Mouse (Mus musculus) ES-E14 (cell line): ENCODE data around the gene Afmid. TPM values are rescaled to one million over a fixed set of nuclear protein-coding genes. Genes with fewer than 3 reads are reported as not detected.

Source experiments
- DNase-seq: peaks from one replicate; pipeline ENCODE4 v3.0.0-alpha.2; 2013; ENCODE audit warnings: low read depth, low spot score
- H3K27ac ChIP-seq: 2 replicates; pipeline ENCODE4 v1.5.1; 2012; ENCODE audit warnings: low read depth, mild to moderate bottlenecking, low read length, moderate library complexity, mixed read lengths; ENCODE audit not compliant: poor library complexity, insufficient read depth, severe bottlenecking
- H3K36me3 ChIP-seq: 2 replicates; pipeline ENCODE4 v1.6.1; 2012; ENCODE audit warnings: mild to moderate bottlenecking, low read length, moderate library complexity, mixed read lengths; ENCODE audit not compliant: control insufficient read depth, poor library complexity, insufficient read depth, severe bottlenecking
- H3K4me1 ChIP-seq, 2 experiments: fragments of 150-350 bp in 1 of 2; sonication (generic) in 1 of 2; 2 replicates each; pipeline ENCODE4 v1.6.1; 2012; ENCODE audit warnings: low read length in 2 of 2, mild to moderate bottlenecking in 1 of 2, mixed read lengths in 1 of 2; ENCODE audit not compliant: control insufficient read depth in 2 of 2, insufficient read depth in 2 of 2, poor library complexity in 1 of 2
- H3K4me3 ChIP-seq, 2 experiments: fragments of 150-350 bp in 1 of 2; sonication (generic) in 1 of 2; 2 replicates each; pipeline ENCODE4 v1.5.1; 2012; ENCODE audit warnings: low read length in 2 of 2, low read depth in 1 of 2, mild to moderate bottlenecking in 1 of 2, mixed read lengths in 1 of 2; ENCODE audit not compliant: insufficient read depth in 1 of 2, poor library complexity in 1 of 2, severe bottlenecking in 1 of 2
- H3K9ac ChIP-seq: 2 replicates; pipeline ENCODE4 v1.6.1; 2012; ENCODE audit warnings: low read depth, mild to moderate bottlenecking, low read length, mixed read lengths; ENCODE audit not compliant: poor library complexity, insufficient read depth, severe bottlenecking
- H3K9me3 ChIP-seq: fragments of 150-350 bp; sonication (generic); 2 replicates; pipeline ENCODE4 v1.6.1; 2012; ENCODE audit warnings: low read depth, mild to moderate bottlenecking, low read length; ENCODE audit not compliant: control insufficient read depth, insufficient read depth
- CHD2 ChIP-seq: IDR thresholded peaks from 2 replicates; pipeline ENCODE4 v1.6.1; 2014; ENCODE audit warnings: mild to moderate bottlenecking, low read depth, low read length, inconsistent platforms
- HCFC1 ChIP-seq: IDR thresholded peaks from 2 replicates; pipeline ENCODE4 v1.6.1; 2012; ENCODE audit warnings: low read length, inconsistent platforms, borderline replicate concordance; ENCODE audit not compliant: insufficient read depth
- MAFK ChIP-seq: IDR thresholded peaks from 2 replicates; pipeline ENCODE4 v1.6.1; 2014; ENCODE audit warnings: mild to moderate bottlenecking, low read depth, low read length, inconsistent platforms; ENCODE audit not compliant: insufficient read depth
- ZC3H11A ChIP-seq: IDR thresholded peaks from 2 replicates; pipeline ENCODE4 v1.6.1; 2012; ENCODE audit warnings: low read depth, mild to moderate bottlenecking, inconsistent platforms, low read length, borderline replicate concordance
- ZNF384 ChIP-seq: IDR thresholded peaks from 2 replicates; pipeline ENCODE4 v1.6.1; 2012; ENCODE audit warnings: low read depth, low read length, inconsistent platforms
- in situ Hi-C, 2 experiments: fragments of 600-800 bp; cut with MboI; formaldehyde crosslinking; loops; one replicate each; pipeline ENCODE4 v1.15.1; 2025; ENCODE audit warnings: low sequenced_read_pairs in 2 of 2, inconsistent platforms in 1 of 2; ENCODE audit not compliant: unreplicated experiment in 2 of 2
- total RNA-seq: library from RNA; depleted of rRNA; stranded (reverse); fragments of 300-350 nt; gene quantifications from 2 replicates; pipeline ENCODE4 v1.2.3, GENCODE M21; 2012

Gene Afmid
- total RNA-seq, 1 experiment = 1.8 TPM

GRCm38 (mm10) chr11:117778851-117779433 lies 46.8 kb upstream of the Afmid start:
- DNase-seq = no peak

GRCm38 (mm10) chr11:117779434-117780198 lies 46.1 kb upstream of the Afmid start:
- Histone ChIP-seq H3K4me3 (peak overlapping the region; percentile 73 to 78), H3K4me1 (peaks cover 8 to 29% of the 10 kb centered on the region in 2 experiments; a peak in 3 of 4 replicates), H3K9me3 (no peaks in the 10 kb centered on the region), H3K36me3 (peaks cover 22% of the 10 kb centered on the region), H3K9ac (peak overlapping the region; percentile 74; the same call in 1 of the 2 replicates), H3K27ac (no peak overlapping the region)
- DNase-seq = no peak
- in situ Hi-C loops = no loop called here
- TF ChIP-seq HCFC1 (no peak), ZC3H11A (no peak), CHD2 (no peak), MAFK (no peak), ZNF384 (no peak)

More at GRCm38 (mm10) chr11:117778851-117779433, 46.8 kb upstream of the Afmid start:
- Histone ChIP-seq H3K36me3 (peaks cover 29% of the 10 kb centered on the region), H3K9ac (peak overlapping the region; percentile 35; the same call in 1 of the 2 replicates), H3K9me3 (no peaks in the 10 kb centered on the region), H3K4me3 (peak overlapping the region; percentile 73 to 78), H3K27ac (no peak overlapping the region), H3K4me1 (peaks cover 5 to 29% of the 10 kb centered on the region in 2 experiments; a peak in 3 of 4 replicates)
- TF ChIP-seq HCFC1 (no peak), CHD2 (no peak), ZNF384 (no peak), ZC3H11A (no peak), MAFK (no peak)
- in situ Hi-C loops = no loop called here

- no peaks in the 10 kb centered on the region for H3K9me3 ChIP-seq
- H3K4me3 ChIP-seq = peak overlapping the region; percentile 73 to 78
- H3K9ac ChIP-seq = peak overlapping the region; percentile 74
- no peak for DNase-seq
- H3K4me1 ChIP-seq = peaks cover 8 to 29% of the 10 kb centered on the region in 2 experiments; a peak in 3 of 4 replicates
- in situ Hi-C loops = no loop called here
- no peak for TF ChIP-seq CHD2
- no peak for TF ChIP-seq HCFC1
- no peak for TF ChIP-seq ZNF384
- no peak for TF ChIP-seq MAFK
- TF ChIP-seq ZC3H11A = no peak
- H3K27ac ChIP-seq = peak overlapping the region; percentile 24; the same call in 1 of the 2 replicates
- H3K36me3 ChIP-seq = peaks cover 18% of the 10 kb centered on the region
Observed at GRCm38 (mm10) chr11:117780199-117780515, 45.6 kb upstream of the Afmid start.

GRCm38 (mm10) chr11:117780582-117781111 lies 45.1 kb upstream of the Afmid start:
- peak overlapping the region; percentile 74 for H3K9ac ChIP-seq
- peak overlapping the region; percentile 73 to 78 for H3K4me3 ChIP-seq
- no peaks in the 10 kb centered on the region for H3K9me3 ChIP-seq
- TF ChIP-seq MAFK = no peak
- no peak for TF ChIP-seq ZNF384
- no peak for TF ChIP-seq ZC3H11A
- no peak for TF ChIP-seq HCFC1
- no peak for TF ChIP-seq CHD2
- H3K4me1 ChIP-seq = peaks cover 8 to 29% of the 10 kb centered on the region in 2 experiments; a peak in 3 of 4 replicates
- peak; percentile 89 for DNase-seq
- in situ Hi-C loops = no loop called here
- H3K27ac ChIP-seq = peak overlapping the region; percentile 69; the same call in 1 of the 2 replicates
- peaks cover 14% of the 10 kb centered on the region for H3K36me3 ChIP-seq
